Mouse (Mus musculus): ENCODE measurements around the gene Nox4.
"Not testable (repeated sequence)": the region's sequence is repeated elsewhere in the genome, so short reads cannot be mapped to it uniquely, and the experiment has no call there.

Gene Nox4

GRCm38 (mm10) chr7:87371316-87371715 lies 125.4 kb downstream of the Nox4 start:
- DNase-seq (ENCODE audit: low read depth, low spot score): no peak

GRCm38 (mm10) chr7:87374322-87374721 lies 128.4 kb downstream of the Nox4 start:
- DNase-seq (ENCODE audit: low read depth, low spot score): no peak

GRCm38 (mm10) chr7:87374935-87375334 lies 129.0 kb downstream of the Nox4 start:
- DNase-seq (ENCODE audit: low read depth, low spot score): no peak

- DNase-seq (ENCODE audit: low read depth, low spot score): no peak
These were observed 151.1 kb downstream of the Nox4 start for GRCm38 (mm10) chr7:87397023-87397422.

GRCm38 (mm10) chr7:87411373-87411772 lies 165.5 kb downstream of the Nox4 start:
- DNase-seq (ENCODE audit: low read depth, low spot score): not testable (repeated sequence)

- DNase-seq (ENCODE audit: low read depth, low spot score): no peak
These were observed 167.4 kb downstream of the Nox4 start for GRCm38 (mm10) chr7:87413271-87413670.
